Mouse (Mus musculus): ENCODE measurements around the gene Dnajb12.

- no peak for TF ChIP-seq CTCF (conservative IDR thresholded peaks at IDR 0.05; ENCODE audit: low read length)
- TF ChIP-seq NANOG (IDR thresholded peaks at IDR 0.05; ENCODE audit: borderline replicate concordance, low read length) = no peak
- TF ChIP-seq POU5F1 (IDR thresholded peaks at IDR 0.05; ENCODE audit: borderline replicate concordance, low read length) = no peak
Observed at GRCm38 (mm10) chr10:59911091-59911490, 31.7 kb downstream of the Dnajb12 start.
